ENCODE assay signal across 12 mouse cellular contexts in genomic region chr11:117104044-117104757, GRCm38 (mm10). TPM values are rescaled to one million over a fixed set of nuclear protein-coding genes. Genes with fewer than 3 reads are reported as not detected.
DNase-seq lines count a peak whose midpoint lies in the region; ATAC-seq and TF ChIP-seq lines count a peak whose summit lies in the region.
"Had no signal": no experiment of that assay in that cellular context is flagged by ENCODE, and none has a peak within 500 bp of the region (broad histone marks: within the 10 kb centered on the region; RNA-seq: fewer than 3 reads in every experiment).

No protein-coding gene starts in this region.

- H3K4me1 ChIP-seq in kidney, postnatal 0 days (replicated peaks; ENCODE audit: insufficient read depth, low read length) = peaks cover 4% of the 10 kb centered on the region
- 0 out of 2 replicates have a peak, but pooled peaks cover under 1% of the 10 kb centered on the region for H3K4me1 ChIP-seq in thymus, adult 2 months (replicated peaks; ENCODE audit: control insufficient read depth, insufficient read depth, low read length)
- peaks cover 6% of the 10 kb centered on the region; the same call in 1 of the 2 replicates for H3K4me1 ChIP-seq in midbrain, postnatal 0 days (ENCODE audit: insufficient read depth, low read length)

- no peaks in the 10 kb centered on the region for H3K27me3 ChIP-seq in kidney, postnatal 0 days (ENCODE audit: insufficient read depth, low read length)
- H3K27me3 ChIP-seq in thymus, adult 2 months (ENCODE audit: control insufficient read depth, insufficient read depth, low read length) = no peaks in the 10 kb centered on the region
- no peaks in the 10 kb centered on the region for H3K27me3 ChIP-seq in midbrain, postnatal 0 days (ENCODE audit: insufficient read depth, low read length)
- H3K27me3 ChIP-seq: heart, embryonic 13.5 days; megakaryocyte, embryonic 14.5 days; stomach, embryonic 15.5 days had no signal

- no peak for TF ChIP-seq POLR2A in brain, embryonic 14.5 days (IDR thresholded peaks at IDR 0.05; ENCODE audit: borderline replicate concordance, extremely low read depth, insufficient read depth, insufficient read length, poor library complexity, severe bottlenecking)
- no peak for TF ChIP-seq POLR2A in thymus, adult 2 months (IDR thresholded peaks at IDR 0.05; ENCODE audit: control insufficient read depth, extremely low read depth, insufficient read depth, low read length, poor library complexity)

- H3K9me3 ChIP-seq in kidney, postnatal 0 days (replicated peaks; ENCODE audit: low read length) = no peaks in the 10 kb centered on the region
- H3K9me3 ChIP-seq in midbrain, postnatal 0 days (ENCODE audit: low read length) = no peaks in the 10 kb centered on the region
- H3K9me3 ChIP-seq: heart, embryonic 13.5 days; stomach, embryonic 15.5 days had no signal

- TF ChIP-seq CTCF in gastrocnemius, adult 2 months (IDR thresholded peaks at IDR 0.05) = no peak
- TF ChIP-seq CTCF in kidney, postnatal 0 days (IDR thresholded peaks at IDR 0.05; ENCODE audit: low read depth) = no peak
- TF ChIP-seq CTCF in brain, embryonic 14.5 days (IDR thresholded peaks at IDR 0.05; ENCODE audit: borderline replicate concordance, extremely low read depth, insufficient read depth, insufficient read length) = no peak
- TF ChIP-seq CTCF in thymus, adult 2 months (IDR thresholded peaks at IDR 0.05; ENCODE audit: borderline replicate concordance, control insufficient read depth, extremely low read depth, insufficient read depth, low read length, poor library complexity) = no peak
- no peak for TF ChIP-seq CTCF in midbrain, postnatal 0 days (IDR thresholded peaks at IDR 0.05)

- no peak for DNase-seq in gastrocnemius, adult 2 months
- DNase-seq in gastrocnemius, adult 8-10 months (ENCODE audit: low spot score in 2 of 2) = no peak
- no peak for DNase-seq in kidney, postnatal 0 days (ENCODE audit: low spot score)
- no peak for DNase-seq in kidney, adult 18-20 months
- peak; percentile 79 for DNase-seq in brain, embryonic 14.5 days (ENCODE audit: low read depth)
- peak; percentile 85 for DNase-seq in lung, postnatal 36 days
- DNase-seq in thymus, adult 2 months = no peak
- DNase-seq in midbrain, postnatal 0 days (ENCODE audit: low spot score) = no peak
- DNase-seq: cerebellum, adult 11-12 months had no signal

- intact Hi-C loops in gastrocnemius, adult 2 months (cut with DNase I) = no loop called here

- no peak overlapping the region for H3K4me2 ChIP-seq in kidney, postnatal 0 days (ENCODE audit: low read length)
- H3K4me2 ChIP-seq in midbrain, postnatal 0 days (ENCODE audit: low read depth, low read length, poor library complexity, severe bottlenecking) = no peak overlapping the region
- H3K4me2 ChIP-seq: heart, embryonic 13.5 days; stomach, embryonic 15.5 days had no signal

- H3K36me3 ChIP-seq in kidney, postnatal 0 days (ENCODE audit: insufficient read depth, low read length) = no peaks in the 10 kb centered on the region
- H3K36me3 ChIP-seq in thymus, adult 2 months (ENCODE audit: control insufficient read depth, insufficient read depth, low read length) = no peaks in the 10 kb centered on the region
- no peaks in the 10 kb centered on the region for H3K36me3 ChIP-seq in midbrain, postnatal 0 days (ENCODE audit: insufficient read depth, low read length)
- H3K36me3 ChIP-seq: heart, embryonic 13.5 days; stomach, embryonic 15.5 days had no signal

- 86% methylated on average over 10 of the region's 10 CpGs for WGBS in kidney, postnatal 0 days
- 90% methylated on average over 10 of the region's 10 CpGs for WGBS in thymus, adult 2 months
- WGBS in midbrain, postnatal 0 days = 75% methylated on average over 10 of the region's 10 CpGs

- no peak overlapping the region for H3K9ac ChIP-seq in kidney, postnatal 0 days (ENCODE audit: low read depth, low read length)
- no peak overlapping the region for H3K9ac ChIP-seq in midbrain, postnatal 0 days (replicated peaks; ENCODE audit: low read length, poor library complexity, severe bottlenecking)
- H3K9ac ChIP-seq: heart, embryonic 13.5 days; stomach, embryonic 15.5 days had no signal

- ATAC-seq in kidney, postnatal 0 days (replicated peaks; ENCODE audit: low FRiP score, low read depth) = no peak
- no peak for ATAC-seq in midbrain, postnatal 0 days (ENCODE audit: low FRiP score)

- H3K4me3 ChIP-seq in gastrocnemius, adult 2 months = no peak overlapping the region
- no peak overlapping the region for H3K4me3 ChIP-seq in kidney, postnatal 0 days (replicated peaks; ENCODE audit: low read depth, low read length)
- H3K4me3 ChIP-seq in thymus, adult 2 months (ENCODE audit: control insufficient read depth, insufficient read depth, low read length) = no peak overlapping the region
- no peak overlapping the region for H3K4me3 ChIP-seq in midbrain, postnatal 0 days (ENCODE audit: low read depth, low read length)
- H3K4me3 ChIP-seq: heart, embryonic 13.5 days; megakaryocyte, embryonic 14.5 days; stomach, embryonic 15.5 days had no signal

- H3K27ac ChIP-seq in gastrocnemius, adult 2 months = peak overlapping the region; percentile 74
- H3K27ac ChIP-seq in kidney, postnatal 0 days = peak overlapping the region; percentile 70
- no peak overlapping the region for H3K27ac ChIP-seq in thymus, adult 2 months (ENCODE audit: control insufficient read depth, insufficient read depth, low read length)
- H3K27ac ChIP-seq in midbrain, postnatal 0 days (ENCODE audit: low read depth, low read length) = no peak overlapping the region
- H3K27ac ChIP-seq: heart, embryonic 13.5 days; stomach, embryonic 15.5 days had no signal

RNA-seq across cellular contexts. Expression of gene Sec14l1, which starts 10.8 kb away (rescaled TPM):
- 10 to 100 TPM; 52.3 to 52.8 TPM for total RNA-seq in gastrocnemius, adult 2 months (2021)
- 10 to 100 TPM; 42.6 to 56.1 (median 50.7) TPM for total RNA-seq in gastrocnemius, adult 8-10 months (2022)
- 87.6 and 93.7 TPM in 2 replicates for polyA plus RNA-seq in kidney, postnatal 0 days (2015; fragmentation: Nextera tagmentation; extraction: Ambion mirVana)
- polyA plus RNA-seq in brain, embryonic 14.5 days (2012; rRNA removed) = 77.4 and 90.5 TPM in 2 replicates
- 75.6 and 84.8 TPM in 2 replicates for polyA plus RNA-seq in thymus, adult 2 months (2012; rRNA removed)
- 63.5 and 71.1 TPM in 2 replicates for total RNA-seq in midbrain, postnatal 0 days (2014; rRNA removed)
- 48.0 and 49.2 TPM in 2 replicates for polyA plus RNA-seq in midbrain, postnatal 0 days (2015; fragmentation: Nextera tagmentation; extraction: Ambion mirVana)

Comparison
In these comparisons a context has a peak if more than half of its experiments do, and no peak if none do; other contexts are left out.
1. DNase-seq: peak in brain, embryonic 14.5 days (single experiment) and lung, postnatal 36 days (single experiment); none in gastrocnemius, adult 2 months (single experiment), gastrocnemius, adult 8-10 months (0 of 2), kidney, postnatal 0 days (single experiment), kidney, adult 18-20 months (single experiment), thymus, adult 2 months (single experiment) and midbrain, postnatal 0 days (single experiment).
2. H3K27ac ChIP-seq: peak in gastrocnemius, adult 2 months (single experiment) and kidney, postnatal 0 days (single experiment); none in thymus, adult 2 months (single experiment) and midbrain, postnatal 0 days (single experiment).